Mouse (Mus musculus) hindbrain, embryonic 13.5 days (tissue): ENCODE measurements around the gene Gen1. TPM values are rescaled to one million over a fixed set of nuclear protein-coding genes. Genes with fewer than 3 reads are reported as not detected.

Experiments used
- ATAC-seq: fragments of 200-750 bp; cut with Nextera tagmentation; 2 replicates; pipeline ENCODE4 v1.8.0; 2017; ENCODE audit warnings: moderate TSS enrichment; ENCODE audit not compliant: low FRiP score
- H3K27ac ChIP-seq: fragments of 300-500 bp; sonication (generic); 2 replicates; pipeline ENCODE4 v1.5.1; 2015; ENCODE audit warnings: inconsistent platforms, mild to moderate bottlenecking, moderate library complexity
- H3K27me3 ChIP-seq: fragments of 300-500 bp; sonication (generic); 2 replicates; pipeline ENCODE4 v1.6.1; 2015; ENCODE audit warnings: mild to moderate bottlenecking, inconsistent platforms
- H3K36me3 ChIP-seq: fragments of 300-500 bp; sonication (generic); 2 replicates; pipeline ENCODE4 v1.6.1; 2015; ENCODE audit warnings: mild to moderate bottlenecking, inconsistent platforms
- H3K4me1 ChIP-seq: fragments of 300-500 bp; sonication (generic); replicated peaks from 2 replicates; pipeline ENCODE4 v1.6.1; 2015; ENCODE audit warnings: inconsistent platforms
- H3K4me2 ChIP-seq: fragments of 300-500 bp; sonication (generic); 2 replicates; pipeline ENCODE4 v1.6.1; 2015; ENCODE audit warnings: inconsistent platforms, mild to moderate bottlenecking, moderate library complexity
- H3K4me3 ChIP-seq: fragments of 300-500 bp; sonication (generic); 2 replicates; pipeline ENCODE4 v1.5.1; 2015; ENCODE audit warnings: mild to moderate bottlenecking, inconsistent platforms
- H3K9ac ChIP-seq: fragments of 300-500 bp; sonication (generic); 2 replicates; pipeline ENCODE4 v1.6.1; 2015; ENCODE audit warnings: mild to moderate bottlenecking, inconsistent platforms
- H3K9me3 ChIP-seq: fragments of 300-500 bp; sonication (generic); 2 replicates; pipeline ENCODE4 v1.6.1; 2016; ENCODE audit warnings: inconsistent platforms
- WGBS: fragments of 180-500 bp; shearing (Covaris S2); methylation state at CpG from one replicate; pipeline ENCODE4 v1.1.7; 2015; 5-methylcytosine and 5-hydroxymethylcytosine counted together
- polyA plus RNA-seq: library from polyadenylated mRNA; unstranded; fragments of >200 nt; fragmentation: Nextera tagmentation; extraction: Ambion mirVana; gene quantifications from 2 replicates; pipeline ENCODE4 v1.2.1, GENCODE M21; 2015

Gen1 gene
- polyA plus RNA-seq, 1 experiment from 2014 or later = 2.6 TPM

GRCm38 (mm10) chr12:11267030-11267429, 1.4 kb upstream of the Gen1 start:
- Histone ChIP-seq H3K36me3 (no peaks in the 10 kb centered on the region), H3K9me3 (no peaks in the 10 kb centered on the region), H3K27me3 (no peaks in the 10 kb centered on the region), H3K4me3 (peak overlapping the region; percentile 88), H3K9ac (peak overlapping the region; percentile 92), H3K4me1 (peaks cover 32% of the 10 kb centered on the region), H3K27ac (no peak overlapping the region), H3K4me2 (peak overlapping the region; percentile 92)
- 8% methylated on average over 4 of the region's 4 CpGs for WGBS
- ATAC-seq = no peak

GRCm38 (mm10) chr12:11266282-11266985, 833 bp upstream of the Gen1 start:
- Histone ChIP-seq H3K9me3 (no peaks in the 10 kb centered on the region), H3K4me1 (peaks cover 32% of the 10 kb centered on the region), H3K4me2 (peak overlapping the region; percentile 92), H3K27ac (peak overlapping the region; percentile 94), H3K9ac (peak overlapping the region; percentile 92), H3K4me3 (peak overlapping the region; percentile 88), H3K36me3 (no peaks in the 10 kb centered on the region), H3K27me3 (no peaks in the 10 kb centered on the region)
- whole genome bisulfite sequencing = under 1% methylated on average over 50 of the region's 51 CpGs
- ATAC-seq = peak; percentile 70

GRCm38 (mm10) chr12:11264895-11265294, 706 bp downstream of the Gen1 start:
- Histone ChIP-seq H3K36me3 (no peaks in the 10 kb centered on the region), H3K4me3 (peak overlapping the region; percentile 88), H3K9me3 (no peaks in the 10 kb centered on the region), H3K27ac (no peak overlapping the region), H3K4me1 (peaks cover 32% of the 10 kb centered on the region), H3K9ac (peak overlapping the region; percentile 92; the same call in 1 of the 2 replicates), H3K27me3 (no peaks in the 10 kb centered on the region), H3K4me2 (peak overlapping the region; percentile 92)
- 5% methylated on average over 13 of the region's 13 CpGs for WGBS
- no peak for ATAC-seq

- Histone ChIP-seq H3K27ac (no peak overlapping the region), H3K9me3 (no peaks in the 10 kb centered on the region), H3K36me3 (peaks cover 3% of the 10 kb centered on the region; the same call in 1 of the 2 replicates), H3K27me3 (no peaks in the 10 kb centered on the region), H3K4me1 (no peaks in the 10 kb centered on the region), H3K4me3 (no peak overlapping the region), H3K4me2 (no peak overlapping the region), H3K9ac (no peak overlapping the region)
- 84% methylated on average over 3 of the region's 3 CpGs for WGBS
- ATAC-seq = no peak
These were observed 15.3 kb downstream of the Gen1 start for GRCm38 (mm10) chr12:11250322-11250721.

GRCm38 (mm10) chr12:11247460-11247859, 18.1 kb downstream of the Gen1 start:
- Histone ChIP-seq H3K9ac (no peak overlapping the region), H3K4me1 (no peaks in the 10 kb centered on the region), H3K9me3 (no peaks in the 10 kb centered on the region), H3K4me2 (no peak overlapping the region), H3K27ac (no peak overlapping the region), H3K27me3 (no peaks in the 10 kb centered on the region), H3K4me3 (no peak overlapping the region), H3K36me3 (peaks cover 7% of the 10 kb centered on the region; the same call in 1 of the 2 replicates)
- no peak for ATAC-seq
- 97% methylated on average over 1 of the region's 1 CpGs for WGBS

GRCm38 (mm10) chr12:11235996-11236395, 29.6 kb downstream of the Gen1 start:
- no peak for ATAC-seq
- Histone ChIP-seq H3K36me3 (no peaks in the 10 kb centered on the region), H3K4me3 (no peak overlapping the region), H3K4me2 (no peak overlapping the region), H3K9ac (no peak overlapping the region), H3K27ac (no peak overlapping the region), H3K27me3 (no peaks in the 10 kb centered on the region), H3K9me3 (no peaks in the 10 kb centered on the region), H3K4me1 (no peaks in the 10 kb centered on the region)
- 76% methylated on average over 2 of the region's 2 CpGs for WGBS

- Histone ChIP-seq H3K4me3 (no peak overlapping the region), H3K4me1 (no peaks in the 10 kb centered on the region), H3K9me3 (no peaks in the 10 kb centered on the region), H3K9ac (no peak overlapping the region), H3K36me3 (no peaks in the 10 kb centered on the region), H3K27me3 (no peaks in the 10 kb centered on the region), H3K4me2 (no peak overlapping the region), H3K27ac (no peak overlapping the region)
- ATAC-seq = no peak
- WGBS = 78% methylated on average over 2 of the region's 2 CpGs
These were observed 35.3 kb downstream of the Gen1 start for GRCm38 (mm10) chr12:11230267-11230666.

GRCm38 (mm10) chr12:11226529-11227268, 38.9 kb downstream of the Gen1 start:
- Histone ChIP-seq H3K9me3 (no peaks in the 10 kb centered on the region), H3K9ac (no peak overlapping the region), H3K27ac (no peak overlapping the region), H3K36me3 (no peaks in the 10 kb centered on the region), H3K4me3 (no peak overlapping the region), H3K4me1 (peaks cover 8% of the 10 kb centered on the region), H3K4me2 (no peak overlapping the region), H3K27me3 (no peaks in the 10 kb centered on the region)
- WGBS = 90% methylated on average over 5 of the region's 5 CpGs
- no peak for ATAC-seq

- Histone ChIP-seq H3K4me3 (no peak overlapping the region), H3K9ac (no peak overlapping the region), H3K27ac (no peak overlapping the region), H3K36me3 (no peaks in the 10 kb centered on the region), H3K27me3 (no peaks in the 10 kb centered on the region), H3K9me3 (no peaks in the 10 kb centered on the region), H3K4me2 (no peak overlapping the region), H3K4me1 (peaks cover 12% of the 10 kb centered on the region)
- 42% methylated on average over 1 of the region's 1 CpGs for WGBS
- ATAC-seq = no peak
These were observed 39.5 kb downstream of the Gen1 start for GRCm38 (mm10) chr12:11226123-11226522.

- Histone ChIP-seq H3K4me2 (no peak overlapping the region), H3K9ac (no peak overlapping the region), H3K9me3 (no peaks in the 10 kb centered on the region), H3K4me3 (no peak overlapping the region), H3K27me3 (no peaks in the 10 kb centered on the region), H3K27ac (no peak overlapping the region), H3K4me1 (peaks cover 12% of the 10 kb centered on the region), H3K36me3 (no peaks in the 10 kb centered on the region)
- ATAC-seq = no peak
- WGBS = 6% methylated on average over 5 of the region's 5 CpGs
These were observed 40.9 kb downstream of the Gen1 start for GRCm38 (mm10) chr12:11224722-11225121.

GRCm38 (mm10) chr12:11223090-11223489, 42.5 kb downstream of the Gen1 start:
- Histone ChIP-seq H3K4me2 (no peak overlapping the region), H3K36me3 (no peaks in the 10 kb centered on the region), H3K27me3 (no peaks in the 10 kb centered on the region), H3K27ac (no peak overlapping the region), H3K4me3 (no peak overlapping the region), H3K4me1 (peaks cover 12% of the 10 kb centered on the region), H3K9ac (no peak overlapping the region), H3K9me3 (no peaks in the 10 kb centered on the region)
- WGBS = 91% methylated on average over 10 of the region's 10 CpGs
- ATAC-seq = no peak

GRCm38 (mm10) chr12:11222566-11222965, 43.0 kb downstream of the Gen1 start:
- no peak for ATAC-seq
- Histone ChIP-seq H3K9ac (no peak overlapping the region), H3K36me3 (no peaks in the 10 kb centered on the region), H3K4me2 (no peak overlapping the region), H3K27me3 (no peaks in the 10 kb centered on the region), H3K4me1 (peaks cover 12% of the 10 kb centered on the region), H3K9me3 (no peaks in the 10 kb centered on the region), H3K4me3 (no peak overlapping the region), H3K27ac (no peak overlapping the region)
- WGBS = 67% methylated on average over 3 of the region's 3 CpGs
